Mouse (Mus musculus): ENCODE measurements at regions not wholly inside any gene's neighbourhood (a gene's known extent, or its start where the extent isn't known, plus 50 kb on each side); places are given as distances from the start of the nearest gene placed in this dataset.

- WGBS: 29% methylated on average over 13 of the region's 13 CpGs
- Histone ChIP-seq H3K4me3 (replicated peaks) (no peak overlapping the region), H3K9ac (no peak overlapping the region), H3K36me3 (no peaks in the 10 kb centered on the region), H3K27ac (no peak overlapping the region), H3K27me3 (no peaks in the 10 kb centered on the region), H3K4me1 (no peaks in the 10 kb centered on the region), H3K4me2 (no peak overlapping the region), H3K9me3 (replicated peaks) (no peaks in the 10 kb centered on the region)
- no peak for ATAC-seq (replicated peaks; ENCODE audit: low FRiP score)
Observed at GRCm38 (mm10) chr5:35176112-35176848, 70.7 kb upstream of the Lrpap1 start.

DNA sequence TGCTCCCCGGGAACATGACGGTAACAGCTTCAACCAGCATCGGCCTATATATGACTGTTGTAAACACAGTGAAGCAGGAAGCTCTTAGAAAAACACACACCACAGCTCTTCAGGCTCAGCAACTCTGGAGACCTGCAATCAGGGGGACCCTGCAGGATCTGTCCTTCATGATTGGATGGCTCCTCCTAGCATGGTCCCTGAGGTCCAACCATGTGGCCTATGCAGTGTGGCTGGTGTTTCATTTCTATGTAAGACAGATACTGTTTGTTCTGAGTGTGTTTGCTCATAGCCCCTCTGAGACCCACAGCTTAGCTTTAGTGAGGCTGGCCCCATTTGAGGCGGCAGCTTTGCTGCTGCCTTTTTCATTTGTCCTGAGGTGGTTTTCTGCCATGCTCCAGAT lies 68.8 kb upstream of the Lrpap1 start:
- no peaks in the 10 kb centered on the region for H3K9me3 ChIP-seq (replicated peaks)
- no peak for ATAC-seq (replicated peaks; ENCODE audit: low FRiP score)
- H3K27me3 ChIP-seq: no peaks in the 10 kb centered on the region
- no peak overlapping the region for H3K4me3 ChIP-seq (replicated peaks)
- H3K4me1 ChIP-seq: no peaks in the 10 kb centered on the region
- no peak overlapping the region for H3K27ac ChIP-seq
- H3K4me2 ChIP-seq: no peak overlapping the region
- no peak overlapping the region for H3K9ac ChIP-seq
- WGBS: 68% methylated on average over 4 of the region's 4 CpGs
- no peaks in the 10 kb centered on the region for H3K36me3 ChIP-seq

DNA sequence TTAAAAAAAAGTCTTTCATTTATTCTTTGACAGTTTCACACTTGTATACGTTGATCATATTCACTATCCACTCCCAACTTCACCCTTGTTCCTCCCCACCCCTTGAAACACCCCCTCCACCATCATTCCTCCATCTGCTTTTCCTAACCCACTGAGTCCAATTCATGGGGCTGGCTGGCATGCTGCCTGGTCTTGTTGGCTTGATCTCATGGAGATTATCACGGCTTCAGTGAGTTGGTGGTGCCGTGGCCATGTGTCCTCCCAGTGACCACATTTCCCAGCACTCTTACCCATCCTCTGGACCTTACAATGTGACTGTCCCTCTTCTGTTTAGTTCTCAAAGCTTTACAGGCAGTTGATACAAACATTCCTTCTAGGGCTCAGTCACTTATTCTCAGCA lies 65.8 kb upstream of the Lrpap1 start:
- H3K4me3 ChIP-seq (replicated peaks): no peak overlapping the region
- H3K9me3 ChIP-seq (replicated peaks): no peaks in the 10 kb centered on the region
- no peak for ATAC-seq (replicated peaks; ENCODE audit: low FRiP score)
- H3K9ac ChIP-seq: no peak overlapping the region
- WGBS: 78% methylated on average over 3 of the region's 3 CpGs
- no peak overlapping the region for H3K27ac ChIP-seq
- H3K27me3 ChIP-seq: no peaks in the 10 kb centered on the region
- no peak overlapping the region for H3K4me2 ChIP-seq
- H3K36me3 ChIP-seq: no peaks in the 10 kb centered on the region
- H3K4me1 ChIP-seq: no peaks in the 10 kb centered on the region

- Histone ChIP-seq H3K9ac (no peak overlapping the region), H3K4me2 (no peak overlapping the region), H3K4me3 (replicated peaks) (no peak overlapping the region), H3K36me3 (no peaks in the 10 kb centered on the region), H3K9me3 (replicated peaks) (no peaks in the 10 kb centered on the region), H3K27me3 (no peaks in the 10 kb centered on the region), H3K4me1 (no peaks in the 10 kb centered on the region), H3K27ac (no peak overlapping the region)
- 44% methylated on average over 11 of the region's 11 CpGs for WGBS
- no peak for ATAC-seq (replicated peaks; ENCODE audit: low FRiP score)
Observed at GRCm38 (mm10) chr5:35170369-35171130, 65.0 kb upstream of the Lrpap1 start.

GRCm38 (mm10) chr5:35169614-35170293 lies 64.2 kb upstream of the Lrpap1 start:
- H3K4me1 ChIP-seq: no peaks in the 10 kb centered on the region
- ATAC-seq (replicated peaks; ENCODE audit: low FRiP score): no peak
- no peaks in the 10 kb centered on the region for H3K36me3 ChIP-seq
- no peak overlapping the region for H3K27ac ChIP-seq
- H3K4me3 ChIP-seq (replicated peaks): no peak overlapping the region
- H3K27me3 ChIP-seq: no peaks in the 10 kb centered on the region
- H3K4me2 ChIP-seq: no peak overlapping the region
- WGBS: 77% methylated on average over 7 of the region's 7 CpGs
- H3K9ac ChIP-seq: no peak overlapping the region
- no peaks in the 10 kb centered on the region for H3K9me3 ChIP-seq (replicated peaks)

- H3K36me3 ChIP-seq: no peaks in the 10 kb centered on the region
- ATAC-seq (replicated peaks; ENCODE audit: low FRiP score): no peak
- 78% methylated on average over 5 of the region's 5 CpGs for WGBS
Observed at GRCm38 (mm10) chr5:35168853-35169252, 63.3 kb upstream of the Lrpap1 start.

DNA sequence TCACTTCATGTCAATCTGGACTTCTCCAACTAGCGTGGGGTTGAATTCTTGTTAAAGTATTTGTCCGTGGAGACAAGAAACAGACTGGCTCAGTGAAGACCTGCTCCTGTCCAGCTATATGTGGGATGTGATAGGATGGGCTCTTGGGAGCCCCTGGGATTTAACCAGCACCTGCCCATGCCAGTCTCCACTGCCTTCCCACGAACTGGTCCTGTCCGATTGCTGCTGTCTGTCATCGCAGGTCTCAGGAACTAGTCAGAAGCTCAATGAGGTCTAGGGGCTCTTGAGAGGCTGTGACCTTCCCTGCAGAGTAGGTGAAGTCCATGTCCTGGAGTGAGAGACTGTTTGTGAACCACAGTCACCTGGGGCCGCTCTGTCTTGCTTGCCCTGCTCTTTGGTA lies 62.8 kb upstream of the Lrpap1 start:
- WGBS: 93% methylated on average over 6 of the region's 6 CpGs
- no peaks in the 10 kb centered on the region for H3K4me1 ChIP-seq

More at GRCm38 (mm10) chr5:35168853-35169252, 63.3 kb upstream of the Lrpap1 start:
- no peak overlapping the region for H3K27ac ChIP-seq
- H3K4me3 ChIP-seq (replicated peaks): no peak overlapping the region
- no peaks in the 10 kb centered on the region for H3K27me3 ChIP-seq
- H3K4me2 ChIP-seq: no peak overlapping the region
- no peaks in the 10 kb centered on the region for H3K4me1 ChIP-seq
- H3K9ac ChIP-seq: no peak overlapping the region
- H3K9me3 ChIP-seq (replicated peaks): no peaks in the 10 kb centered on the region

DNA sequence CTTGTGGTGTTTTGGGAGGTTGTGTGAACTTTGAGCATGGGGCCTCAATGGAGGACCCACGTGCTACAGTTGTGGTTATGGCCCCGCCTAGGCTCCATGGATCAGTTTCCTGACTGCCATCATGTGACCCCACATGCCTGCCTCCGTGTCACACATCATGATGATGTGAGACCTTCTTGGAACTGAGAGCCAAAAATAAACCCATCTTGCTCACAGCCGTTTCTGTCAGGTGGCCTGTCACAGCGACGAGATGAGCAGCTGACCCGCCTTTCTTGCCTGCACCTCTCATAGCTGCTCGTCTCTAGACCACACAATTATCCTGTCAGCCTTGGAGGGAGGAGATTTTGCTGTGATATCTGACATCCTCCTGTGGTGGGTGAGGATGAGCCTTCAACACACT lies 60.4 kb upstream of the Lrpap1 start:
- no peak for ATAC-seq (replicated peaks; ENCODE audit: low FRiP score)
- no peak overlapping the region for H3K9ac ChIP-seq
- WGBS: 75% methylated on average over 8 of the region's 8 CpGs
- H3K27ac ChIP-seq: no peak overlapping the region
- no peaks in the 10 kb centered on the region for H3K4me1 ChIP-seq
- H3K27me3 ChIP-seq: no peaks in the 10 kb centered on the region
- H3K4me2 ChIP-seq: no peak overlapping the region
- H3K9me3 ChIP-seq (replicated peaks): no peaks in the 10 kb centered on the region
- no peaks in the 10 kb centered on the region for H3K36me3 ChIP-seq
- no peak overlapping the region for H3K4me3 ChIP-seq (replicated peaks)

More for the DNA sequence above, 62.8 kb upstream of the Lrpap1 start:
- H3K27me3 ChIP-seq: no peaks in the 10 kb centered on the region
- H3K27ac ChIP-seq: no peak overlapping the region
- no peak for ATAC-seq (replicated peaks; ENCODE audit: low FRiP score)
- H3K36me3 ChIP-seq: no peaks in the 10 kb centered on the region
- H3K4me2 ChIP-seq: no peak overlapping the region
- H3K4me3 ChIP-seq (replicated peaks): no peak overlapping the region
- H3K9ac ChIP-seq: no peak overlapping the region
- H3K9me3 ChIP-seq (replicated peaks): no peaks in the 10 kb centered on the region

- Histone ChIP-seq H3K4me3 (replicated peaks) (no peak overlapping the region), H3K4me1 (no peaks in the 10 kb centered on the region), H3K9me3 (replicated peaks) (no peaks in the 10 kb centered on the region), H3K9ac (no peak overlapping the region), H3K27me3 (no peaks in the 10 kb centered on the region), H3K4me2 (no peak overlapping the region), H3K27ac (no peak overlapping the region), H3K36me3 (no peaks in the 10 kb centered on the region)
- 79% methylated on average over 2 of the region's 2 CpGs for WGBS
- no peak for ATAC-seq (replicated peaks; ENCODE audit: low FRiP score)
Observed at GRCm38 (mm10) chr5:35165459-35165858, 59.9 kb upstream of the Lrpap1 start.

GRCm38 (mm10) chr5:35162607-35163006 lies 57.0 kb upstream of the Lrpap1 start:
- Histone ChIP-seq H3K9ac (no peak overlapping the region), H3K4me1 (peaks cover 19% of the 10 kb centered on the region), H3K9me3 (replicated peaks) (no peaks in the 10 kb centered on the region), H3K36me3 (no peaks in the 10 kb centered on the region), H3K4me3 (replicated peaks) (no peak overlapping the region), H3K27ac (no peak overlapping the region), H3K27me3 (no peaks in the 10 kb centered on the region), H3K4me2 (no peak overlapping the region)
- 89% methylated on average over 4 of the region's 4 CpGs for WGBS
- ATAC-seq (replicated peaks; ENCODE audit: low FRiP score): no peak

GRCm38 (mm10) chr5:35162120-35162519 lies 56.6 kb upstream of the Lrpap1 start:
- no peak overlapping the region for H3K4me2 ChIP-seq
- H3K4me1 ChIP-seq: peaks cover 19% of the 10 kb centered on the region
- H3K36me3 ChIP-seq: no peaks in the 10 kb centered on the region
- 91% methylated on average over 3 of the region's 3 CpGs for WGBS
- no peak overlapping the region for H3K4me3 ChIP-seq (replicated peaks)
- no peaks in the 10 kb centered on the region for H3K27me3 ChIP-seq
- no peak overlapping the region for H3K9ac ChIP-seq
- H3K9me3 ChIP-seq (replicated peaks): no peaks in the 10 kb centered on the region
- H3K27ac ChIP-seq: no peak overlapping the region
- no peak for ATAC-seq (replicated peaks; ENCODE audit: low FRiP score)
